Mouse (Mus musculus): ENCODE measurements at regions not wholly inside any gene's neighbourhood (a gene's known extent, or its start where the extent isn't known, plus 50 kb on each side); places are given as distances from the start of the nearest gene placed in this dataset.

DNA sequence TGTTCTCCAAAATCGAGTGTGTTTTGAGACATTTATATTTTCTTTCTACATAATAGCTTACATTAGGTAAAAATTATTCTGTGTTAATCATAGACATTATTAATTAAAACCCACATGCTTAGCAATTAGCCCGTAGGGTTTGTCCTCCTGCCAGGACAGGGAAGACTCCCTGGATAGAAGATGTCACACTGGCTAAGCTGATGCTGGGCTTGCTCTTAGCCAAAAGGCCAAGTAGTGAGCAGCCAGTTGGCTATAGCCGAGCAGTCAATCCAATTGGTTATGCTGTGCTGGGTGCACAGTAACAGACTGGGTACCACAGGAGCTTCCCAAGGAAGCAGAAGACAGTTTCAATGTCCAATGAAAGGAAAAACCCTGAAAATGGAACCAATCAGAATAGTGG, 166.0 kb upstream of the Rnf219 start:
- no peak for DNase-seq (ENCODE audit: low spot score in 2 of 2)

DNA sequence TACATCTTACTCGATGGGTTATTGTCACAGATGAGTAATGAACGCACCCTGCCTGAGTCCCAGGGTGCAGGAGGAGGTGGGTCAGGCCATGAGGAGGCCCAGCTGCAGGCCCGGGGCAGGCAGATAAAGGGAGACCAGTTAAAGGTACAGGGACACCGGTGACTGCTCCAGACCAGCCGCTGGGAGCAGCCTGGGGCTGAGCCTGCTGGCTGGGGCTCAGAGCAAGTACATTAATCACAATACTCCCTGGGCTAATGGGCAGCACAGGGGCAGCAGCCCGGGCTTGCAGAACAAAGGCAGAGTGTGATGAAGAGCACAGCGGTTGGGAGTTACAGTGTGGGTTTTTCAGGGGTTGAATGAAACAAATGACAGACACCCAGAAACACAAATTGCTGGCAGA, 154.4 kb upstream of the Rnf219 start:
- no peak for DNase-seq (ENCODE audit: low spot score in 2 of 2)

DNA sequence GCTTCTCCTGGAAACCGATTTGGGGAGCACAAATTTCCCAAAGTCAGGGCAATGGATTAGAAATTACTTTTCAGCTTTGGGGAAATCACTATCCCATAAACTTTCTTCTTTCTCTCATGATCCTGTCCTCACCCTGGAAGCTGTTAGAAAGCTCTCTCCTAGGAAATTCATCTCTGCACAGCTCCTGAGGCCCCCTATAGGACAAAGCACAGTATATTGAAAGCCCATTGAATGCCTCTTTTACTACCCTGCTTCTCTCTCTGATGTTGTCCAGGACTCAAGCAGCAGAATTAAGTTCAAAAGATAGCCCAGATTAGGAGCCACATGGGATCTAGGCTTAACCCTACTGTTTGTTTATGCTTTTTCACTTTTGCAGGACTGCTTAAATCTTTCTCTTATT, 139.3 kb upstream of the Rnf219 start:
- DNase-seq (ENCODE audit: low spot score in 2 of 2): no peak

DNA sequence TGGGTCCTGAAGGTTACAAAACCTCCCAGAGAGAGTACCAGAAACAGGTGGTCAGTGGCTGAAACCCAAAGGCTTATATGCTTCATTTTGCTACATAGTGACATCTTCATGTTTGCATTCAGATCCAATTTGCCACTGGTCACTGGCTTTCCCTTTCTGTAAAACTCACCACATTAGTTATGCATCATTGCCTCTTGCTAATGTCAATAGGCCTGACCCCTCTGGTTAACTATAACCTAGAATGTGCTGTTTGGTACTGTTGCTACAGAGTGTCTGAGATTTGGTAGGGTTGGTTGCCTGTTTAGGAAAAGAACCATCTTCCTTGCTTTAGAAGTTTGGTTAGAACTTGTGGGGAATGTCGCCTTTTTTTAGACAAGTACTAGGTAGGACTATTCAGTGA, 136.3 kb upstream of the Rnf219 start:
- DNase-seq (ENCODE audit: low spot score in 2 of 2): no peak

DNA sequence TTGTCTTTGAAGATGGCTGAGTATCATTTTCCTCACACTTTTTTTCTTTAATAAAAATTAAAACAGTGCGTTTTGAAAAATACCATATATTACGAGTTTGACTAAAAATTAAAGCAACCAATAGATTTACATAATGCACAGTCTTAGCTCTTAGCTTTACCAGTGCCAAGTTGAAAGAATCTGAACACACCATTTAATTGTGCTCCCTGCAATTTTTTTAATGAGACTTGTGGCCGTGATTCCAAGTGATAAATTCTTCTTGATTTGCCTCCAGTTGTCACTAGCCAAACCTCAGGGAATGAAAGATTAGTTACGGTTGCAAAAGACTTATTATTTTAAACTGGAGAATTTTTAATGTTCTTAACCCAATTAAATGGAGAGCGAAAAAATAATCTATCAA, 127.5 kb upstream of the Rnf219 start:
- DNase-seq (ENCODE audit: low spot score in 2 of 2): no peak

DNA sequence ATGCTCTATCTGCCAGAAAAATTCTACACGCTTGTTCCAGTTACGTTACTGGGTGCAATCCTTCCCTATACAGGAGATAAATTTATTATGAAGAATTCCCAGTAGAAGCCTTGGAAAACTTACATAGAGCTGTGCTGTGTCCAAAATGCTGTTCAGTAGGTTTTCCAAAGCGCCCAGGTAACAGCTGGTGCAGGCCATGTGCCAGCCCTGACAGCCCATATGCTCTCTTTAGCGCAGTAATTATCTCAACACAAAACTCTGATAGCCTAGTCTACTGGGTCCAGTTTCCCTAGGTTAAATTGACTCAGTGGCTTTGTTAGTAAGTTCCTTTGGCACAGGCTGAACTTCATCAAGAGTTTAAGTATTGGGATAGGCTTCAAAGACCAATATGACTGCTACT, 122.2 kb upstream of the Rnf219 start:
- DNase-seq (ENCODE audit: low spot score in 2 of 2): no peak

DNA sequence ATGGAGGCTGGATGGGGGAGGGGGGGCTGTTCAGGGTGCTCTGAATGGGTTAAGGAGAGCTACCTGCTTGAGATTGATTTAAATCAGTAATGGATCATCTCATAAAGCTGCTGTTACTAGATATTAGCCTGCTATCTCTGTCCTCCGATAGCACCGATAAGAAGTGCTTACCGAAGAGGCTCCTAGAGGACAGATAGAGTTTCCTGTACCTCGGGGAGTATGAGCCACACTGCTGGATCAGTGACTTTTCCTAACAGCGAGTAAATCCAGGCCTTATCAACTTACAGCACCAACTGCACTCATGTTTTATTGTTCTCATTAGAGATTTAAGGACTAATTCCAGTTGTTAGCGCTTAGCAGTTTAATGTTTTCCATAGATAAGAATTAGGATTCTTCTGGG, 120.3 kb upstream of the Rnf219 start:
- DNase-seq (ENCODE audit: low spot score in 2 of 2): no peak

DNA sequence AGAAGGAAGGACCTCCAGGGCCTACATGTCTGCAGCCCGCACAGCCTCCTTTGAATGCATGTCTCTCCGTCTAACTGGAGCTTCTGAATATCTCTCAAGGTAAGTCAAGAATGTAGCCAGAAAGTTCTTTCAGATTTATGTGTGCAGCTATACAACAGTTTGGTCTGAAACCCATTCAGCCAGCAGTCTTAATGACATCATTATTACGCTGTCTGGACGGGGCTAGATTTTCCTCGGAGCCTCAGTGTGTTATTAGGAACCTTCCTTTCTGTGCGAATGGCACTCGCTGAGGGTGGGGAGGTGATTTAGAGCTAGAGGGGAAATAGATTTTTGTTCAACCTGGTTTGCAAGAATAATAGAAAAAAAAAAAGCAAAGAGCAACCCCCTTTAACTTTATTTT, 116.9 kb upstream of the Rnf219 start:
- DNase-seq (ENCODE audit: low spot score in 2 of 2): no peak

DNA sequence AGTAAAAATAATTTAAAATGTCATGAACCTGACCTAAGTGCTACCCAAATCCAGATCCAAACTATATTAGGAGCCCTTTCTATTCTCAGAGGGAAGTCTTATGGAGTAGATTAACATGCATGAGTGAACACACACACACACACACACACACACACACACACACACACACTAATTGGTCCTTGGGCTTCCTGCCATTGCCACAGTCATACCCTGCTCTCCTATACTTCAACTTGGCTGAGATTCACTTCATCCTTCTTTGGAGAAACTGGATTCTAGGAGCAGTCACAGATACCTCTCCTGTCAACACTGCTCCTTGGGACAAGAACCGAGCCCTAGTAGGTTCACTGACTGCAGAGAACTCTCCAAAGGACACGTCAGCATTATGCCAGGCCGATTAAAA, 89.0 kb upstream of the Rnf219 start:
- DNase-seq (ENCODE audit: low spot score in 2 of 2): no peak

DNA sequence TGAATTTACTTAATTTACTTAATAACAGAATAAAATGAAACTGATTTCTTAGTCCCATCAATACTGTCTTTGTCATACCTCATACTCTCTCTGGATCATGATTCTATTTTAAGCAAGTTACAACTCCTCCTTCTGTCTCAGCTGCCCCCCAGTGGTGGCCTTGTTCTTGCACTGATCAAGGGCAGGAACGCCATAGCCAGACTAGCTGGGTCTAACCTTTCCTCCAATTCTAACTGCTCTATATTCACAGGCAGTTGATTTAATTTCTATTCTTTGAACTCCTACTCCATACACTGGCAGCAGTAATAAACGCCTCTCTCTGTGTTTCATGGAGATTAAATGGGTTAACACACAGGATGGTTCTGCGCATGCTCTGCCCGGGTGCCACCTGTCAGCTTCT, 87.9 kb upstream of the Rnf219 start:
- DNase-seq (ENCODE audit: low spot score in 2 of 2): peak in 1 of 2 experiments; percentile 31

DNA sequence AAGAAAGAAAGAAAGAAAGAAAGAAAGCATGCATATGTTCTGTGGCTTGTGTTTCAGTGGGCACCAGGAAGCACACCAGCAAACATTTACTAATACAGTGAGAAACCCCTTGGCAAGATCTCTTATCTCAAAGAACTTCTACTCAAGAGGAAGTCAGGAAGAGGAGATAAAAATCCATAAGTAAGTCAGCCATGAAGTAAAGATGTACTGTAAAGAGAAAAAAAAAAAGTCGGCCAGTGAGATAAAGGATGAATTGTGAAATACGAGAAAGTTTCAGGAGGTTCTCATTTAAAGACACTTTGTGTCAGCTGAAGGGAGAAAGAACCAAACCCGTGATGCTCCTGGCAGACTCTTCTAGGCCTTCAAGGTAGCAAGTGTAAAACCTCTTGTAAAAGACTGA, 72.4 kb upstream of the Rnf219 start:
- DNase-seq (ENCODE audit: low spot score in 2 of 2): no peak
